Mouse (Mus musculus) T-helper 17 cell (primary cell): Measurements from ENCODE around the gene Tmem235.
"Not testable (repeated sequence)": the region's sequence is repeated elsewhere in the genome, so short reads cannot be mapped to it uniquely, and the experiment has no call there.

ENCODE experiments used
- in situ Hi-C, 2 experiments: fragments of 300-600 bp; cut with MboI, MseI; formaldehyde crosslinking; loops; 1 replicate in 1 of 2; 2 replicates in 1 of 2; pipeline ENCODE4 v1.15.1; 2025; ENCODE audit warnings: high pct_unique_total_duplicates in 2 of 2

The Tmem235 gene

GRCm38 (mm10) chr11:117830401-117830800 lies 30.2 kb upstream of the Tmem235 start:
- in situ Hi-C loops, result no loop called here

GRCm38 (mm10) chr11:117832086-117832969 lies 28.2 kb upstream of the Tmem235 start:
- in situ Hi-C loops, result no loop called here

GRCm38 (mm10) chr11:117833509-117833908 lies 27.0 kb upstream of the Tmem235 start:
- in situ Hi-C loops, result not testable (repeated sequence)

- in situ Hi-C loops, result no loop called here
These were observed 26.5 kb upstream of the Tmem235 start for GRCm38 (mm10) chr11:117834086-117834485.

DNA sequence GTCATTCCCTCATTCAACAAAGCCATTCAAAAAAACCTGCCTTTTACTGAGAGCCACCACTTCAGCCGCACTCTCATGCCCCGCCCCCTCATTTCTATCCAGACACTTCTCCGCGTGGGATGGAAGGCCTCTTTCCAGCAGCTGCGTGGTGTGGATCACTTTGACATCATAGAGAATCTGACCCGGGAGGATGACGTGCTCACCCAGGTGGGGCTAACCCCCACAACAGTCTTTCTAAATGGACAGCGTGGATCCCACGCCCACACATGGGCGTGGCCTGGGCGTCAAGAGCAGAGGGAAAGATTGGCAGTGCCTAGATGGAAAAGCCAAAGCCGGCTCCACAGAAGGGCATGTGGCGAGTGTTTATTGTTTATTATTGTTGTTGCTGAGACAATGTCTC lies 24.2 kb upstream of the Tmem235 start:
- in situ Hi-C loops, result no loop called here

- in situ Hi-C loops, result no loop called here
These were observed 22.0 kb upstream of the Tmem235 start for GRCm38 (mm10) chr11:117838572-117838971.

- in situ Hi-C loops, result no loop called here
These were observed 21.5 kb upstream of the Tmem235 start for GRCm38 (mm10) chr11:117839021-117839420.

DNA sequence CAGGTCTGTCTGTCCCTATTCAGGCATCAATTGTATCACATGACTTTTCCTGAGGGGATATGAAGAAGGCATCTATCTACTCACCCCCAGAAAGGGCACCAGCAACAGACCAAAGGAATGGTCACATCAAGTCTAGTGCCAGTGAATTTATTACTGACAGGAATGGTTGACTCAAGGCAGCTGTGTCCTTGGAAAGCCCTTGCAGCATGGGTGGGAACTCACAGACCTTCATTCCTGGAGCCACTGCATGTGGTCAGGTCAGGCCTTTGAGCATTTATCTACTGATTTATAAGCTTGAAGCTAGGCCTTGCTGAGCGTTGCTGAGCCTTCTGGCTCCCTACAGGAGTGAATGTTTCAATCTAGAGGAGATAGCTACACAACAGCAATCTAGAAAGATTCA lies 19.6 kb upstream of the Tmem235 start:
- in situ Hi-C loops, result no loop called here

DNA sequence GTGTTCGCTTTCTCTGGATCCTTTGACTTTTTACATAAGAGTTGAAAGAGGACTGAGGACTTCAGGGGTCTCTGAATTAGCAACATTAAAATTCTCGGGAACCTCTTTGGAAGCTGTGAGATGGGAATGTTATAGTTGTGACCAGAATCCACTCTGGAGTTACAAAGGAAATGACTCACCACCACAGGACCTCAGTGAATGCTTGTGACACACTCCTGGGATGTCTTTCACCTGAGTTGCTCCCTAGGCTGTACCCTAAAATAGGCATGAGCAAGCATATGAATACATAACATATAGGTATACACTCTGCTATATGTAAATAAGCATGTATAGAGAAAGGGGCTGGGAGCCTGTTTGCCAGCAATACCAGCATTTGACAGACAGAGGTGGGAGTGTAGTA lies 17.1 kb upstream of the Tmem235 start:
- in situ Hi-C loops, result no loop called here

DNA sequence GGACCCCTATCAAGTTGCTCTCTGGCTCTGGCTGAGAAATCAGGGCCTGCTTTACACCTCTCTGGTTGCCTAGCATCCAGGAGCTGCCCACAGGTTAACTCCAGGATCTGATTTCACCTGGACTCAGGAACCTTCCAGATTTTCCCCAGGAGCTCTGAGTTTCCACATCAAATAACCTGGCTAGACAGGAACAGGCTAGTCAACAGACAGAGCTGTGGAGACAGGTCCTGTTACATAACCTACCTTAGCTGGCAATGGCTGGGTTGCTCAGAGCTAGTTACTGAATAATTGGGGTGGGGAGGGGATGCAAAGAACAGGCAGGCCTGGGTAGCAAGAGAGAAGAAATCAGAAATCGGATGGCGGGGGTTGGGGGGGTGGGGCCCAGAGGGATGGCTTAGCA lies 15.6 kb upstream of the Tmem235 start:
- in situ Hi-C loops, result no loop called here

DNA sequence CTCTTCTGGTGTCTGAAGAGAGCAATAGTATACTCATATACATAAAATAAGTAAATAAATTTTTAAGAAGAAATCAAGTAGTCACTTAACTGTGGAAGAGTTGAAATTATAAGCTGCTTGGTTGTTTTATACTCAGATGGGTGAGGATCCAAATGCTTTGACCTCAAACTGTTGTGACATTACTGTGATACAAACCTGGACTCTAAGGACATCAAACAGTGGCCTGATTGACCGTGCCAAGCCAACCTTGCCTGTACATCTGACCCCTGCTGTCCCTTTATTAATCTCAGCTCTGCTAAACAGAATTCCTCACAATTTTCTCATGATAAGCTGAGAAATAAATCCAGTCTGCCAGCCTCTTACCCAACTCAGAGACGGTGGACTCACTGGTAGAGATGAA lies 14.9 kb upstream of the Tmem235 start:
- in situ Hi-C loops, result no loop called here

DNA sequence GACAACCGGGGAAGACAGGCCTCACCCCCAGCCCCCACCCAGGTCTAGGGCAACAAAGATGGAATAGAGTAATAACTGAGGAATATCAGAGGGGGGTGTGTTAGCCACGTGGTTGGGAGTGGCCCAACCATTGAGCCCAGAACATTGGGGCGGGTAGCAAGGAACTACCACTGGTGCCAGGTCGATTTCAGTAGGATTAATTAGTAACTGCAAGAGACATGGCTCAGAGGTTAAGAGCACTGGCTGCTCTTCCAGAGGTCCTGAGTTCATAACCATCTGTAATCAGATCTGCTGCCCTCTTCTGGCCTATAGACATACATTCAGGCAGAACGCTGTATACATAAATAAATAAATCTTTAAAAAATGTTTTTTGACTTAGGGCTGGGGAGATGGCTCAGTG lies 13.9 kb upstream of the Tmem235 start:
- in situ Hi-C loops, result no loop called here

GRCm38 (mm10) chr11:117847593-117848215 lies 12.8 kb upstream of the Tmem235 start:
- in situ Hi-C loops, result no loop called here

DNA sequence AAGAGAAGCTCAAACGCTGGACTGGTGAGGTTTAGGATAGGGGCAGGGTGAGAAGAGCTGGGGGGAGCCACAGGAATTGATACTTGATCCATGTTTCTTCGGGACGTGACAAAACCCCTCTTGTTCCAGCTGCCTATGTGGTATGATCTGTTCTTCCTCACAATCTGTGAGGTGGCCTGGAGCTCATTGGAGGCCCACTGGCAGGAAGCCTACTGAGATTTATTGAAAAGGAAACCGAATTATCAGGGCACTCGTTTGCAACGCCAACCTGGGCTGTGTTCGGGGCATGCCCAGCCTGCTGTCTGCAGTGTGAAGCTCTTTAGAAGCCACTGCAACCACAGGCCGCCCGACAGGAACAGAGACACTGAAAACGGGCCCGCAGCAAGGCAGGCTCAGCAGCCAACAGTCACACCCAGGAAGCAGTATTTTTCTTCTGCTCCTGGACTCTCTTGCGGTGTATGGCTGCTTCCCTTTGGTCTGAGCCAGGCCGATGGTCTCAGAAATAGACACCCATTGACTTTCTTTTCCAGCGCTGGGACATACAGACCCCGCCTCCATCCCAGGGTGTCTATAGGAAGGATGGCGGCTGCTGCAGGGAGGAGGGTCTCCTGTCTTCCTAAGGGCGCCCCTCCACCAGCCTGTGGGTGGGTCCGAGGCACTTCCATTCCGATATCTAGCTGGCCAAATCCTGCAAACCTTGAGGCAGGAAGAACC lies 12.1 kb upstream of the Tmem235 start:
- in situ Hi-C loops, result no loop called here

DNA sequence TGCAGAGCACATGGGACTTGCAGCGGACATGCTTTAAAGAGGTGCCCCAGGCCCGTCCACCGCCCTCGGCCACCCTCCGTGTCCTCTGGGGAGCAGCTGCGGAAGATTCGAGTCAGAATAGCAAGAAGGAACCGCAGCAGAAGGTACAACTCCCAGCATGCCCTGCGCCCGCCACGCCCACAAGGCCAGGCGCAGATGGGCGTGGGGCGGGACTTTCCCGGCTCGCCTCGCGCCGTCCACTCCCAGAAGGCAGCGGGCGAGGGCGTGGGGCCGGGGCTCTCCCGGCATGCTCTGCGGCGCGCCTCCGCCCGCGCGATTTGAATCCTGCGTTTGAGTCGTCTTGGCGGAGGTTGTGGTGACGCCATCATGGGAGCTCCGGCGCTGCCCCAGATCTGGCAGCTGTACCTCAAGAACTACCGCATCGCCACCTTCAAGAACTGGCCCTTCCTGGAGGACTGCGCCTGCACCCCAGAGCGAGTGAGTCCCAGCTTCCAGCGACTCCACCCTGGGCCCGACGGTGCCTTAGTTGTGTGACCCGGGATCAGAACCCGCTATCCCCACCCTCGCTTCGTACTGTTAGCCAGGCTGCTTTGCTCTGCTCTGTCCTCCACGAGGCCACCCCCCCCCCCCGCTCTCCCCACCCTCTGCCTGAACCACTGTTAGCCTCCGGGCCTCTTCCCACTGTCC lies 11.4 kb upstream of the Tmem235 start, which contains the start of gene Birc5:
Gene Birc5, plus strand, starts transcription at position 267 of the 687 bp plus-strand sequence.
- in situ Hi-C loops, result no loop called here

DNA sequence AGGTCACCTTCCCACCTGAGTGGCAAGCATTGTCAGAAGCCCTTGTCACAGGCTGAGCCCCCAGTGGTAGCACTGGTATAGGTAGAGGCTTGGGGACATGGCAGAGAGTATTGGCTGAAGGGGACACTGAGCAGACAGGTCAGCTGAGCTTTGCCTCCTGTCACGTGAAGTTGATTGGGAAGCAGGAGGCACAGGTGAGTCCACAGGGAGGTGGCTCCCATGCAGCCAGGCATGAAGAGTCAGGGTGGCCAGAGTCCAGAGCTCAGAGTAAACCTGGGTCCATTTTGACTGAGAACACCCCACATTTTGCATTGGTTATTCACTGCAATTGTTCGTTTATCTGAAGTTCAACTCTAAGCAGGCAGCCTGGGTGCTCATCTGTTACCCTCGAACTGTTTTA lies 7.7 kb upstream of the Tmem235 start:
- in situ Hi-C loops, result no loop called here

DNA sequence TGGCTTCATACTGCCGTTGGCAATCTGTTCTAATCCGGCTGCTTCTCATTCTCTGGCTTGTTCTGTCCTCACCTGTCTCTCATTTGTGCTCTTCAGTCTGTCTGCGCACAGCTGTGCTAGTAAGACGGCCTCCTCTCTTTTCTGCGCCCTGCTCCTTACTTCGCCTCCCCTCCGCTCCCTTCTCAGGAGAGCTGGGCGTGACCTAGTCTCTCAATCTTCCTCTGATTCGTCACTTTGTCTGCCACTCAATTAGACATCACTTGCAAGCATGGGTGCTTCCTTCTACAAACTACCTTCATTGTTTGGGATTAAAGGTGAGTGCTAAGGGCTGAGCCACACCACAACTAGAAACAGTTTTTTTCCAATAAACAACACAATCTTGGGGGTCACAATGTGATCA lies 6.3 kb upstream of the Tmem235 start:
- in situ Hi-C loops, result no loop called here

DNA sequence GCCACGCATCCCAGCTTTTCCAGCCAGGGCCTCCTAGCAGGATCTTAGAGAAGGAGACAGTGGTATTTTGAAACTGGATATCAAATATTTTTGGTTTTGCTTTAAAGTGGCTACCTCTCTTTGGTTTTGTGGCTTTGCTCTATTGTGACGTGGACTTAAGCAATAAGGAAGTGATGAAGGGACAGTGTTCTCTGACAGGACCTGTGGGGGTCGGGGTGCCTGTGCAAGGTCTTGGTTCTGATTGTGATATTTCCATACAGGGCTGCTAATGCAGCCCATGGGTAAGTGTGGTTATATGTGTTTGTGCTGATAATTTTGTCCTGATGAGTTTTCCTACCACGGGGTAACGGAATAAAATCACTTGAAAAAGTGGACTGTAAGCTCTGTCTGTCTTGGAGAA lies 5.2 kb upstream of the Tmem235 start:
- in situ Hi-C loops, result no loop called here

- in situ Hi-C loops, result no loop called here
These were observed 4.6 kb upstream of the Tmem235 start for GRCm38 (mm10) chr11:117855975-117856374.

DNA sequence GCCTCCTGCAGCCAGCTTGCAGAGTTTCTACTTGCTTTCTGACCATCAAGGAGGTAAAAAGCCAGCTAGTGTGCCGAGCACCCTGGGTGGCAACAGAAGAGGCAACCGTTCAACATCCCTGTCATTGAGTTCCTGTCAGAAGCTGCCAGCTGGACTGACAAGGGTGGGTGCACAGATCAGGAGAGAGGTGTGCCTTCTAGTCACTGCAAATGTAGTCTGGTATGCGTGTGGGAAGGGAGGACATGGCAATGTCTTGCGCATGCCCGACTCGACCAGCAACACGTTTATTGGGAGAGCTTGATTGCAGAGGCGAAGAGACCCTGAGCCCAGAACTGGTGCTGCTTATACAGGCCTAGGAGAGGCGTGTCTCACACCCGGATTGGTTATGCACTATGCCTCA lies 3.1 kb upstream of the Tmem235 start:
- in situ Hi-C loops, result no loop called here

DNA sequence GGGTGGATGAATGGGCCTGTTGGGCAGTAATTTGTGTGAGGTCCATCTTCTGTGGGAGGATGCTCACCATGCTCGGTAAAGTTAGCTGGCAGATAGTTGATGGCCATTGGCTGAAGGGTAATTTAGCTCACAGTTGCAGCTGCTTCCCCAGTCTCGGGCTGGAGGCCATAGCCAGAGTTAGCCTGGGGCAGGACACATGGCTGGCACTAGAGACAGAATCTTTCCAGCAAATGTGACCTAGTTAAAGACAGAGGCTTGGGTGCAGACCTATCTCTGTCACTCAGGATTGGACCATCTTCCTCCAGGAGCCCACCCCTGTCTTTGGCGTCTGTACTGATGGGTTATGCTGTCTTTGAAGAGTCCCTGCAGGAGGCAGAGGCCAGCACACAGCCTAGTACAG lies 2.2 kb upstream of the Tmem235 start:
- in situ Hi-C loops, result no loop called here
